Mouse (Mus musculus) telencephalon, adult 2 months (tissue): Measurements from ENCODE around the gene Tnxb.
A peak's percentile ranks its signal among the peaks of the same experiment; 100 is the strongest.
"Not testable (repeated sequence)": the region's sequence is repeated elsewhere in the genome, so short reads cannot be mapped to it uniquely, and the experiment has no call there.

ENCODE experiments used
- DNase-seq: peaks from one replicate; pipeline ENCODE4 v3.0.0-alpha.2; 2011; ENCODE audit warnings: low read depth, low spot score

The Tnxb gene

GRCm38 (mm10) chr17:34683686-34684220 is 13.4 kb downstream of the Tnxb start:
- no peak for DNase-seq

- no peak for DNase-seq
Observed at GRCm38 (mm10) chr17:34684253-34684893, 14.0 kb downstream of the Tnxb start.

GRCm38 (mm10) chr17:34685120-34686110 is 15.1 kb downstream of the Tnxb start:
- no peak for DNase-seq

GRCm38 (mm10) chr17:34688889-34689288 is 18.6 kb downstream of the Tnxb start:
- DNase-seq: no peak

- no peak for DNase-seq
Observed at GRCm38 (mm10) chr17:34690458-34690857, 20.1 kb downstream of the Tnxb start.

GRCm38 (mm10) chr17:34692906-34693305 is 22.6 kb downstream of the Tnxb start:
- DNase-seq: no peak

- peak; percentile 88 for DNase-seq
Observed at GRCm38 (mm10) chr17:34699575-34700408, 29.5 kb downstream of the Tnxb start.

- DNase-seq: peak; percentile 46
Observed at GRCm38 (mm10) chr17:34700671-34701071, 30.3 kb downstream of the Tnxb start.

- not testable (repeated sequence) for DNase-seq
Observed at GRCm38 (mm10) chr17:34706476-34706875, 36.1 kb downstream of the Tnxb start.

- DNase-seq: no peak
Observed at GRCm38 (mm10) chr17:34712951-34713350, 42.6 kb downstream of the Tnxb start.

- DNase-seq: not testable (repeated sequence)
Observed at GRCm38 (mm10) chr17:34714181-34714907, 44.0 kb downstream of the Tnxb start.

GRCm38 (mm10) chr17:34714908-34715445 is 44.6 kb downstream of the Tnxb start:
- DNase-seq: not testable (repeated sequence)

- not testable (repeated sequence) for DNase-seq
Observed at GRCm38 (mm10) chr17:34715451-34715850, 45.1 kb downstream of the Tnxb start.

- no peak for DNase-seq
Observed at GRCm38 (mm10) chr17:34716247-34716646, 45.9 kb downstream of the Tnxb start.

- DNase-seq: no peak
Observed at GRCm38 (mm10) chr17:34717401-34717800, 47.1 kb downstream of the Tnxb start.

GRCm38 (mm10) chr17:34719886-34720285 is 49.6 kb downstream of the Tnxb start:
- DNase-seq: not testable (repeated sequence)

GRCm38 (mm10) chr17:34722238-34722637 is 51.9 kb downstream of the Tnxb start:
- DNase-seq: not testable (repeated sequence)

- no peak for DNase-seq
Observed at GRCm38 (mm10) chr17:34723066-34723465, 52.7 kb downstream of the Tnxb start.

- no peak for DNase-seq
Observed at GRCm38 (mm10) chr17:34727887-34728286, 57.6 kb downstream of the Tnxb start.

- DNase-seq: not testable (repeated sequence)
Observed at GRCm38 (mm10) chr17:34729155-34729554, 58.8 kb downstream of the Tnxb start.
